Mouse (Mus musculus) large intestine, adult 2 months (tissue): ENCODE measurements around the gene Adamts18. TPM values are rescaled to one million over a fixed set of nuclear protein-coding genes. Genes with fewer than 3 reads are reported as not detected.

Experiments used
- DNase-seq: peaks from one replicate; pipeline ENCODE4 v3.0.0-alpha.2; 2012; ENCODE audit warnings: low read depth, low spot score
- WGBS: fragments of 180-500 bp; shearing (Covaris S2); methylation state at CpG from one replicate; pipeline ENCODE4 v1.1.7; 2018; 5-methylcytosine and 5-hydroxymethylcytosine counted together
- polyA plus RNA-seq: library from polyadenylated mRNA; depleted of rRNA; stranded (reverse); fragments of >200 nt; gene quantifications from 2 replicates; pipeline ENCODE4 v1.2.3, GENCODE M21; 2012; rRNA removed

Gene Adamts18
- polyA plus RNA-seq, 1 experiment = 0.55 TPM

- no peak for DNase-seq
- 65% methylated on average over 3 of the region's 3 CpGs for WGBS
Measured at GRCm38 (mm10) chr8:113673300-113673699, 175.2 kb downstream of the Adamts18 start.

- no peak for DNase-seq
- 82% methylated on average over 11 of the region's 11 CpGs for WGBS
Measured at GRCm38 (mm10) chr8:113672599-113673255, 175.8 kb downstream of the Adamts18 start.

DNA sequence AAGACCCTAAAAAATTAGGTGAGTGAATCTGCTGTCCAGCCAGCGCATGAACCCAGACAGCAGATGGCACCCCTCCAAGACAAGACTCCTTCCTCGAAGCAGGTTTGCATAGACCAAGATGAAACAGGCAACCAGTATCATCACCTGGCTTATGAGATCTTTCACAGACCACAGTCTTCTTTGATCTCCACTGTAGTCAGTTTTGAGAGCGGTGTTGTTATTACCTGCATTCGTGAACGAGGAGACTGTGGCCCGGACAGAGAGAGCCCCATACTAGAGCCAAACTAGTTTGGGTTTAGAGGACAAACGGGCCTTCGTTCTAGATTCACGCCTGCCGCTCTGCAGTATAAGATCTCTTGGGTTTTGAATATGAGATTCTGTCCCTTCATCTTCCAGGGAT, 178.6 kb downstream of the Adamts18 start:
- DNase-seq = no peak
- WGBS = 75% methylated on average over 10 of the region's 10 CpGs

GRCm38 (mm10) chr8:113666714-113667432, 181.7 kb downstream of the Adamts18 start:
- no peak for DNase-seq
- 69% methylated on average over 16 of the region's 16 CpGs for WGBS

- WGBS = 78% methylated on average over 8 of the region's 8 CpGs
- DNase-seq = no peak
Measured at GRCm38 (mm10) chr8:113665951-113666350, 182.6 kb downstream of the Adamts18 start.

GRCm38 (mm10) chr8:113665036-113665435, 183.5 kb downstream of the Adamts18 start:
- no peak for DNase-seq
- WGBS = 63% methylated on average over 4 of the region's 4 CpGs

GRCm38 (mm10) chr8:113664544-113664943, 184.0 kb downstream of the Adamts18 start:
- 6% methylated on average over 2 of the region's 2 CpGs for WGBS

DNA sequence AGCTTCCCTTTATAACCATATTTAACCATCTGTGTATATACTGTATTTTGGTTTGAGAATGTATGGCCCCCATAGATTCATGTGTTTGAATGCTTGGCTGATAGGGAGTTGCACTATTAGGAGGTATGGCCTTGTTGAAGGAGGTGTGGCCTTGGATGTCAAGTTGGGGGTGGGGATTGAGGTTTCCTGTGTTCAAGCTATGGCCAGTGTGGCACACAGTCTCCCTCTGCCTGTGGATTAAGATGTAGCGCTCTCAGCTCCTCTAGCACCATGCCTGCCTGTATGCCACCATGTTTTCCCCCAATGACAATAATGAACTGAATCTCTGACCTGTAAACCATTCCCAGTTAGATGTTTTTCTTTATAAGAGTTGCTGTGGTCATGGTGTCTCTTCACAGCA, 188.4 kb downstream of the Adamts18 start:
- DNase-seq = no peak
- 92% methylated on average over 1 of the region's 1 CpGs for WGBS

More at GRCm38 (mm10) chr8:113664544-113664943, 184.0 kb downstream of the Adamts18 start:
- peak; percentile 21 for DNase-seq

- 78% methylated on average over 11 of the region's 11 CpGs for WGBS
Measured at GRCm38 (mm10) chr8:113656681-113657298, 191.7 kb downstream of the Adamts18 start.

GRCm38 (mm10) chr8:113656154-113656553, 192.4 kb downstream of the Adamts18 start:
- WGBS = 80% methylated on average over 5 of the region's 5 CpGs
- DNase-seq = no peak

More at GRCm38 (mm10) chr8:113656681-113657298, 191.7 kb downstream of the Adamts18 start:
- DNase-seq = no peak

DNA sequence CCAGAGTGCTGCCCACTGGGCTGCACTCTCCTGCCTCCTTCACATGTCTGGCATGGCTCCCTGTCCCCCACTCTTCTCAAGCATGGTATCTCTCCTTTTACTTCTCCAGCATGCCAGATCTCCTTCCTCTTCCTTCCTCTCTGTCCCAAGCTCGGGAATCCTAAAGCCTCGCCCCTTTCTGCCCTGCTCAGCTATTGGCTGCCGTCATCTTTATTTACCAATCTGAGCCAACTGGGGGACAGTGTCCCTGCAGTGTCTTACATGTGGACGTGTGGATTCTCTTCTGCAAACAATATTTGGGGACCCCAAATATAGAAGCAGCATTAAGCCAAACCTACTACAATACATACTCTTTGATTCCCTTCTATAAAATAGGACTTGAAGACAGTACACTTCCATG, 195.4 kb downstream of the Adamts18 start:
- DNase-seq = no peak
- 36% methylated on average over 4 of the region's 4 CpGs for WGBS

DNA sequence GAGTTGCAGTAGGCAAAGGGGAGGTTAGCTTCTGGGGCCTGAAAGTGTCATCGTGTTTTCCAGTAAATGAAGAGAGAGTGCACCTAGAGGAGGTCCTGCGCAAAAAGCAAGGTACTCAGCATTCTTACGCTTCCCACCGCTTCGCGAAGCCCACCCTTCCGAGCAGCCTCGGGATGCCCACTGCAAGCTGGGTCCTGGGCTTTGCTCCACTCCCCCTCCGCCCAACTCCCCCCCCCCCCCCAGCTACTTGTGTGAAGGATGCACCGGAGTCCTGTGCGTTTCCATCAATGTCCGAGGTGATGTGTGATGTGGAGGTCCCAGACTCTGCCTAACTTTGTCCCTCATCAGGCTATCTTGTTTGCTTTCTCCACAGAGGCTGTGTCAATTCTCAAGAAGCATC, 196.1 kb downstream of the Adamts18 start:
- WGBS = 82% methylated on average over 12 of the region's 12 CpGs
- DNase-seq = no peak

Other genes starting within 250 kb of the Adamts18 start
- 5.1 and 7.2 TPM in 2 replicates for gene Mon1b, start 213.2 kb downstream of the Adamts18 start, polyA plus RNA-seq
- gene Syce1l, start 205.5 kb downstream of the Adamts18 start, polyA plus RNA-seq = not detected in 2 replicates